Mouse (Mus musculus) heart, embryonic 14.5 days (tissue): Measurements from ENCODE around the gene RPS10-NUDT3. TPM values are rescaled to one million over a fixed set of nuclear protein-coding genes. Genes with fewer than 3 reads are reported as not detected.

ENCODE experiments used
- ATAC-seq: fragments of 200-750 bp; cut with Nextera tagmentation; 2 replicates; pipeline ENCODE4 v1.8.0; 2017; ENCODE audit warnings: low read depth, moderate TSS enrichment; ENCODE audit not compliant: insufficient number of reproducible peaks, insufficient read depth, low FRiP score
- H3K27ac ChIP-seq, 2 experiments: fragments of 200-500 bp in 1 of 2; fragments of 300-500 bp in 1 of 2; sonication (generic) in 1 of 2; replicated peaks in 1 of 2; 2 replicates each; pipeline ENCODE4 v1.5.1; 2012 to 2014; ENCODE audit warnings: low read depth in 2 of 2, low read length in 2 of 2, control low read depth in 1 of 2, mild to moderate bottlenecking in 1 of 2, mixed read lengths in 1 of 2; ENCODE audit not compliant: control insufficient read depth in 1 of 2, insufficient read depth in 1 of 2
- H3K27me3 ChIP-seq: fragments of 300-500 bp; sonication (generic); 2 replicates; pipeline ENCODE4 v1.6.1; 2014; ENCODE audit warnings: mild to moderate bottlenecking, low read length, control low read depth; ENCODE audit not compliant: control insufficient read depth, insufficient read depth
- H3K36me3 ChIP-seq: fragments of 300-500 bp; sonication (generic); 2 replicates; pipeline ENCODE4 v1.6.1; 2014; ENCODE audit warnings: mild to moderate bottlenecking, control low read depth, low read length, mixed read lengths; ENCODE audit not compliant: control insufficient read depth, insufficient read depth
- H3K4me1 ChIP-seq, 2 experiments: fragments of 200-500 bp in 1 of 2; fragments of 300-500 bp in 1 of 2; sonication (generic) in 1 of 2; 2 replicates each; pipeline ENCODE4 v1.6.1; 2012 to 2014; ENCODE audit warnings: low read length in 2 of 2, control low read depth in 1 of 2, mixed read lengths in 1 of 2; ENCODE audit not compliant: control insufficient read depth in 2 of 2, insufficient read depth in 2 of 2
- H3K4me2 ChIP-seq: fragments of 300-500 bp; sonication (generic); 2 replicates; pipeline ENCODE4 v1.6.1; 2014; ENCODE audit warnings: mild to moderate bottlenecking, low read length
- H3K4me3 ChIP-seq, 2 experiments: fragments of 200-500 bp in 1 of 2; fragments of 300-500 bp in 1 of 2; sonication (generic) in 1 of 2; 2 replicates each; pipeline ENCODE4 v1.5.1; 2012 to 2014; ENCODE audit warnings: low read length in 2 of 2, mild to moderate bottlenecking in 2 of 2, control low read depth in 1 of 2, low read depth in 1 of 2, moderate library complexity in 1 of 2; ENCODE audit not compliant: control insufficient read depth in 1 of 2, insufficient read depth in 1 of 2
- H3K9ac ChIP-seq: fragments of 300-500 bp; sonication (generic); 2 replicates; pipeline ENCODE4 v1.6.1; 2014; ENCODE audit warnings: mild to moderate bottlenecking, low read length
- H3K9me3 ChIP-seq: fragments of 300-500 bp; sonication (generic); 2 replicates; pipeline ENCODE4 v1.6.1; 2016; ENCODE audit warnings: low read length, control low read depth; ENCODE audit not compliant: control insufficient read depth
- WGBS: fragments of 180-500 bp; shearing (Covaris S2); extraction: QIAGEN DNeasy Blood & Tissue Kit; methylation state at CpG from one replicate; pipeline ENCODE4 v1.1.7; 2014; 5-methylcytosine and 5-hydroxymethylcytosine counted together
- polyA plus RNA-seq: library from polyadenylated mRNA; unstranded; fragments of >200 nt; fragmentation: Nextera tagmentation; extraction: Ambion mirVana; gene quantifications from 2 replicates; pipeline ENCODE4 v1.2.1, GENCODE M21; 2014

Gene RPS10-NUDT3
- polyA plus RNA-seq, 1 experiment from 2014 or later = not detected

- ATAC-seq = 0 out of 2 replicates have a peak, but pooled peaks have one; percentile 1
- H3K9ac ChIP-seq = peak overlapping the region; percentile 76
- peak overlapping the region; percentile 54 to 60 for H3K4me3 ChIP-seq
- 0% methylated on average over 13 of the region's 13 CpGs for WGBS
- H3K4me1 ChIP-seq = peaks cover 12 to 22% of the 10 kb centered on the region in 2 experiments
- peaks cover 8% of the 10 kb centered on the region for H3K36me3 ChIP-seq
- H3K9me3 ChIP-seq = no peaks in the 10 kb centered on the region
- peak overlapping the region; percentile 99 for H3K4me2 ChIP-seq
- H3K27ac ChIP-seq = no peak overlapping the region
- no peaks in the 10 kb centered on the region for H3K27me3 ChIP-seq
These were observed 69.1 kb downstream of the RPS10-NUDT3 start for GRCm38 (mm10) chr17:27565942-27566267.

GRCm38 (mm10) chr17:27565163-27565941, 69.7 kb downstream of the RPS10-NUDT3 start, which contains the start of gene AI413582:
Gene AI413582 (minus strand): TSS chr17:27565756.
- peak within 1 kb of the TSS; percentile 99 for H3K4me2 ChIP-seq
- H3K27ac ChIP-seq = peak within 1 kb of the TSS in 1 of 2 experiments; percentile 33; a peak in 1 of 4 replicates
- peaks cover 11% of the 10 kb centered on the region for H3K36me3 ChIP-seq
- no peaks in the 10 kb centered on the region for H3K27me3 ChIP-seq
- peak; percentile 87 for ATAC-seq
- H3K4me1 ChIP-seq = peaks cover 12 to 22% of the 10 kb centered on the region in 2 experiments
- H3K9ac ChIP-seq = peak within 1 kb of the TSS; percentile 76
- H3K9me3 ChIP-seq = no peaks in the 10 kb centered on the region
- peak within 1 kb of the TSS; percentile 54 to 60 for H3K4me3 ChIP-seq
- under 1% methylated on average over 58 of the region's 58 CpGs for WGBS

- H3K27me3 ChIP-seq = no peaks in the 10 kb centered on the region
- peaks cover 12 to 22% of the 10 kb centered on the region in 2 experiments for H3K4me1 ChIP-seq
- peaks cover 11% of the 10 kb centered on the region for H3K36me3 ChIP-seq
- no peak for ATAC-seq
- peak overlapping the region; percentile 99 for H3K4me2 ChIP-seq
- H3K27ac ChIP-seq = 0 out of 4 replicates have a peak overlapping the region, but pooled peaks of 1 of the 2 experiments have one; percentile 33
- H3K9me3 ChIP-seq = no peaks in the 10 kb centered on the region
- 15% methylated on average over 20 of the region's 20 CpGs for WGBS
- H3K4me3 ChIP-seq = peak overlapping the region; percentile 54 to 57
- peak overlapping the region; percentile 76 for H3K9ac ChIP-seq
These were observed 70.4 kb downstream of the RPS10-NUDT3 start for GRCm38 (mm10) chr17:27564391-27565162.

GRCm38 (mm10) chr17:27563771-27564244, 71.2 kb downstream of the RPS10-NUDT3 start:
- H3K27ac ChIP-seq = no peak overlapping the region
- peaks cover 15 to 25% of the 10 kb centered on the region in 2 experiments for H3K4me1 ChIP-seq
- H3K36me3 ChIP-seq = peaks cover 11% of the 10 kb centered on the region
- H3K4me3 ChIP-seq = no peak overlapping the region
- ATAC-seq = no peak
- WGBS = 62% methylated on average over 7 of the region's 7 CpGs
- no peak overlapping the region for H3K4me2 ChIP-seq
- no peak overlapping the region for H3K9ac ChIP-seq
- no peaks in the 10 kb centered on the region for H3K9me3 ChIP-seq
- H3K27me3 ChIP-seq = no peaks in the 10 kb centered on the region

GRCm38 (mm10) chr17:27561809-27562526, 73.1 kb downstream of the RPS10-NUDT3 start:
- H3K9ac ChIP-seq = no peak overlapping the region
- H3K36me3 ChIP-seq = peaks cover 11% of the 10 kb centered on the region
- no peak overlapping the region for H3K27ac ChIP-seq
- H3K4me3 ChIP-seq = no peak overlapping the region
- no peaks in the 10 kb centered on the region for H3K9me3 ChIP-seq
- WGBS = 53% methylated on average over 10 of the region's 11 CpGs
- H3K4me2 ChIP-seq = no peak overlapping the region
- no peaks in the 10 kb centered on the region for H3K27me3 ChIP-seq
- H3K4me1 ChIP-seq = peaks cover 23 to 36% of the 10 kb centered on the region in 2 experiments
- ATAC-seq = no peak

- no peak overlapping the region for H3K9ac ChIP-seq
- no peak for ATAC-seq
- H3K36me3 ChIP-seq = peaks cover 11% of the 10 kb centered on the region
- H3K4me2 ChIP-seq = no peak overlapping the region
- H3K27me3 ChIP-seq = no peaks in the 10 kb centered on the region
- no peak overlapping the region for H3K4me3 ChIP-seq
- WGBS = 86% methylated on average over 13 of the region's 13 CpGs
- peaks cover 20 to 33% of the 10 kb centered on the region in 2 experiments for H3K4me1 ChIP-seq
- no peak overlapping the region for H3K27ac ChIP-seq
- H3K9me3 ChIP-seq = no peaks in the 10 kb centered on the region
These were observed 74.0 kb downstream of the RPS10-NUDT3 start for GRCm38 (mm10) chr17:27560926-27561480.

- WGBS = 74% methylated on average over 11 of the region's 12 CpGs
- H3K4me2 ChIP-seq = no peak overlapping the region
- H3K36me3 ChIP-seq = peaks cover 11% of the 10 kb centered on the region
- no peak overlapping the region for H3K9ac ChIP-seq
- H3K4me1 ChIP-seq = peaks cover 25 to 34% of the 10 kb centered on the region in 2 experiments
- H3K27ac ChIP-seq = no peak overlapping the region
- ATAC-seq = no peak
- H3K27me3 ChIP-seq = no peaks in the 10 kb centered on the region
- no peak overlapping the region for H3K4me3 ChIP-seq
- H3K9me3 ChIP-seq = no peaks in the 10 kb centered on the region
These were observed 75.4 kb downstream of the RPS10-NUDT3 start for GRCm38 (mm10) chr17:27559596-27559995.
